Mouse (Mus musculus): ENCODE measurements at regions not wholly inside any gene's neighbourhood (a gene's known extent, or its start where the extent isn't known, plus 50 kb on each side); places are given as distances from the start of the nearest gene placed in this dataset.

DNA sequence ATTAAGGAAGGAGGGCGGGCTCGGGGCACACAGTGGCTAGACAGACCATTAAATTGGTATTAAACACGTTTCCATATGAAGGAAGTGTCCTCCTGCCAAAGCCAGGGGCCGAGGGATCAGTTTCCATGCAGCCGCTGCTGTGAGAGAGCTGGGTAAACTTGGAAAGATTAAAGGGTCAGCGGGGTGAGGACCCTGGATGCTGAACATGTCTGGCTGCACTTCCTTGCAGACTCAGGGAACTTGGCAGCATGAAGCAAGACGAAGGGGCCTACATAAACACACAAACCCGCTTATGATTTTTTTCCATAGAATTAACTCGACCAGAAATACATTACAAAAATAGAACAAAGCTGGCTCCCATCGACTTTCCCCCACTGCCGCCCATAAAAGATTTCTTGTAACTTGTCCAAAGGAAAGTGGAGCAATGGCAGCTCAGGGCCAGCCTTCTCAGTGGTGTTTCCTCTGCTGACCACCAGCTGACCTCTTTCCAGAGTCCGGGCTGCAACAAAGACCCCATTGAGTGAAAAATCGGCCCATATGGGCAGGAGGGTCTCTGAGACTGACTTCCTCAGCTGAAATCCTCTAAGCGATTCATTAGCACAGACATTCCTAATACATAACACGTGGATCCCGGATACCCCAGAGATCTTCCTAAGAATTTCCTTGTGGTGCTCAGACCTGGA lies 141.0 kb upstream of the Tmc3 start:
- no peak for TF ChIP-seq USF1 (IDR thresholded peaks at IDR 0.05; ENCODE audit: low read depth)
- no peak for TF ChIP-seq CTCF (IDR thresholded peaks at IDR 0.05; ENCODE audit: control insufficient read depth, insufficient read depth, insufficient read length)

Measured in C2C12 (cell line).